Mouse (Mus musculus) A20 (cell line): Measurements from ENCODE around the gene Hist2h4.
"Not testable (repeated sequence)": the region's sequence is repeated elsewhere in the genome, so short reads cannot be mapped to it uniquely, and the experiment has no call there.

Experiments used
- DNase-seq: peaks from one replicate; pipeline ENCODE4 v3.0.0-alpha.2; 2011; ENCODE audit warnings: low read depth, low spot score

Gene Hist2h4

GRCm38 (mm10) chr3:96268776-96269378, 5.8 kb upstream of the Hist2h4 start:
- not testable (repeated sequence) for DNase-seq

DNA sequence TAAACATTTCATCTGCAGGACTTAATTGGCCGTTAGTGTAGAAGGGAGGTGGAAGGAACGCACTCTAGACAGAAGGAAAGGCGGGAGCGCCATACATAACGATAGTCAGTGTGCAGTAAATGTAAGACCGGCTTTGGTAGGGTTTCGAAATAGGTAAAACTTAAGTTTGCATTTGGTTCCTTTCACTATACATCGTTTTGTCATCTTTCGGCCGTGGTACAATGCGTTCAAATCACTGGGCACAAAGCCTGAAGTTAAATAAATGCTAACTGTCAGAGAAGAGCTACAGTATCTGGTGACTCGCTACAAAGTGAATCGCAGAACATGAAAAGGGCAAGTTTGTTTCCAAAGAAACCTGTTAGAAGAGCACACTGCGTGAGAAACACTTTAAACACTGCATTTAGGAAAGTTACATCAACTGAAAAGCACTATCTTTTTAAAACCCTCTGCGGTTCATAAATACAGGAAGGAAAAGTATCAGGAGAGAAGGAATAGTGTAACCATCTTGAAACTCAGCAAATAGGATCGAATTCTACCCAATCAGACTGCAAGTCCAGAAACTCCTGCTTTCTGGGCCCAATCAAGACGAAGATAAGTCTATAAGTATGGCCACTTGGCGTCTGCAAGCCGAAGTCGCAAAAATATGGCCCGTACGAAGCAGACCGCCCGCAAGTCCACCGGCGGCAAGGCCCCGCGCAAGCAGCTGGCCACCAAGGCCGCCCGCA, 5.1 kb upstream of the Hist2h4 start, which contains the start of gene Hist2h3b:
Gene Hist2h3b, plus strand, starts transcription at position 604 of the 725 bp plus-strand sequence.
- DNase-seq: peak; percentile 92

GRCm38 (mm10) chr3:96267541-96267940, 4.4 kb upstream of the Hist2h4 start:
- DNase-seq: peak; percentile 24

GRCm38 (mm10) chr3:96266132-96266710, 3.1 kb upstream of the Hist2h4 start:
- DNase-seq: peak; percentile 58

DNA sequence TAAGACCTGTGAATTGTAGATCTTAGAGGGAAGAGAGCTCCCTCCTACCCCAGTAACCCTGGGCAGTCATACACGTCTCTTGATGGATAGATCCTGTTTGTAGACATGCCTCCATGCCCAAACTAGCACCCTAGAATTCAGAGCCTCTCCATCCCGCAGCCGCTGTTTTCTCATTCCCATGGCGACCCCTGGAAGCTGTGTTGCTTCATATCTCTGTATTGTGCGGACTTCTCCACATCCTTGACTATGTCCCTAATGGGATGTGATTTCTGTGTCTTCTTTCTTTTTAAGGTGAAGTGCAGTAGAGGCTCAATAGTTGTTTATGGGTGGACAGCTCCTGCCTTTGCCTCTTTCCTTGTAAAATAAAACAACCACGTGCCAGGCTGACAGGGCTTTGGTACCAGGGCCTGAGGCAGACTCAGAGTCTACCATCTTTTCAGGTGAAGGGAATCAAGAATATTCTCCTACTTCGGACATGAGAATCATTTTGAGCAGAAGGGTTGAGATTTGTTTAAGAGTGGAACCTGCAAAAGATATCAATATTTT, 1.4 kb upstream of the Hist2h4 start:
- DNase-seq: no peak

- no peak for DNase-seq
Observed at GRCm38 (mm10) chr3:96263558-96264403, 670 bp upstream of the Hist2h4 start.

DNA sequence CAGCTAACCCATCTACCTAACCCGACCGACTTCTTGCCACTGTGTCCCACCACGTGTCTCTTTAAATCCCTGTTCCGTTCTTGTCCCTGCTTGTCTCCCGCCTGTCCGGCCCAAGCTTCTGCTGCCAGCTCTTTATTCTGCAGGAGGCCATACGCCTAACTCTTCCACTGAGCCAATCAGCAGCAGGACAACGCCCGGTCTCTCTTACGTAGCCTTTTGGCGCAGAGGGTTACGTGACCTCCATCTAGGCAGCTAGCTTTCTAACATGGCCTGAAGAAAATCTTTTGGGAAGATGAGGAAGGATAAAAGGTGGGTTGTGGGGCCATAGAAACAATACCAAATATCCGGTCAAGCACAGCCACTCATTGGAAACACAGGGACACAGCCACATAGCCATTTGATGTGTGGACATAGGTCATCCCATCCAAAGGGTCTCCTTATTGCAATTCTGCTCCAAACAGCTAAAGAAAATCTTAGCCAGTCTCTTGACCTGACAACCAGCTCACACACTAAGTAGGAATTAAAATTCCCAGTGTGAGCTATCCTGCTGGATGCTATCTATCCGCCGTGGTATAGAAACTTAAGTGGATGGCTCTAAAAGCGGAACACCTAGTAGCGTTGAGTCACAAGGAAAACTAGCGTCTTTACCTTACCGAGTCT, 765 bp downstream of the Hist2h4 start:
- DNase-seq: peak; percentile 81

GRCm38 (mm10) chr3:96261623-96262022, 1.5 kb downstream of the Hist2h4 start:
- DNase-seq: peak; percentile 53

- DNase-seq: no peak
Observed at GRCm38 (mm10) chr3:96260220-96260619, 2.9 kb downstream of the Hist2h4 start.

DNA sequence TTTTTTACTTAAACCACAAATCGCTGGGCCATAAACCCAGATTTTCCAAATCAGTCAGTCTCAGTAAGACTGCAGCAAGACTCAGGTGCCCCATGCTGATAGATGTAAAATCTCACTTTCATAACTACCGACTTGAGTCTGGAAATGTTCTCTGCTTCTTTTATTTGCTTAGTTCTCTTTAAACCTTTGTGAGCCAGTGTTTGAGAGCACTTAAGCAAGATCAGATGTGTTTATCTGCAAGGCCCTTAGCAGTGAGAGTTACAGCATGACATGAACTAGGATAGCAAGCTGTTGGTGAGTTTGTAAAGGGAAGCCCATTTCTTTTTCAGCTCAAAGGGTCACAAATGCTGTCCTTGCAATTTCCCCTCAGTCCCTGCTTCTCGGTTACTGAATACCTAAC, 5.9 kb downstream of the Hist2h4 start:
- no peak for DNase-seq

GRCm38 (mm10) chr3:96255926-96256593, 7.1 kb downstream of the Hist2h4 start:
- no peak for DNase-seq

DNA sequence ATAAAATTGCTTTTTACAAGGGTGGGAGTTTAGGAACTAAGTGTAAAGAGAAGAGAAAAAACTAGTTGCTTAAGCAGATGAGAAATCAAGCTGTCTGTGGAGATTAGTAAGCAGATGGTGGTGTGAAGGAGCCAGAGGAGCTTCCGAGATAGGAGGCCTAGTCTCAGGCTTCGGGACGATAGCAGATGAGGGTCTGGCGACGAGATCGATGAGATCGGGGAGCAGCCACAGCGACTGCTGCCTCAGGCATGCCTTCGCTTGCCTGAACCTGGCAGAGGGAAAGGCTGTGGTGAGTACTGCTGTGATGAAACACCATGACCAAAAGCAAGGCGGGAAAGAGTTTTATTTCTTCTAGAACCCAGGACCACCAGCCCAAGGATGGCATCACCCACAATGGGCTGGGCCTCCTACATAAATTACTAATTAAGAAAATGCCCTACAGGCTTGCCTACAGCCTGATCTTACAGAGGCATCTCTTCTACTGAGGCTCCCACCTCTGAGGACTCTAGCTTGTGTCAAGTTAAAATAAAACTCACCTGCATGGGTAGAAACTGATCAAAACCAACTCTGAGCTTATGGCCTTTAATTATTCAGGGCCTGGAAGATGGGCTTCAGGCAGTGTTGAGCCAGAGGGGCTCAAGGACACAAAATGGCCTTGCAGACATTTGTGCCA, 8.3 kb downstream of the Hist2h4 start:
- DNase-seq: no peak

DNA sequence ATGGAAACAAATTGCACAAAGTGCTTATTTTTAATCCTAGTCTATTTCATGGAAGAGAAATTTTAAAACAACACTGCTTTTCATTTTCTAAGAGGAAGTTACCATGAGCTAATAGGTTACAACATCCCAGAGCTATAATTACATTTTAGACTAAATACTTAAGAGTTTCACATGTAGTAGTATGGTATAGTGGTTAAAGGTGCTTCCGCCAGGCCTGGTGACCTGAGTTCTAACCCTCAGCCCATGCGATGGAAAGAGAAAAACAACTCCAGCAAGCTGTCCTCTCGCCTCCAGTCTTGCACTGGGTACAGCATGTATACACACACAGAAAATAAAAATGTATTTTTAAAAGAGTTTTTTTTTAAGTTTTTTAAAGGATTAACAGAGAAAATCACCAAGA, 11.3 kb downstream of the Hist2h4 start:
- no peak for DNase-seq

- DNase-seq: peak; percentile 26
Observed at GRCm38 (mm10) chr3:96250890-96251289, 12.2 kb downstream of the Hist2h4 start.

- DNase-seq: no peak
Observed at GRCm38 (mm10) chr3:96249034-96249345, 14.1 kb downstream of the Hist2h4 start.

GRCm38 (mm10) chr3:96248141-96249033, 14.7 kb downstream of the Hist2h4 start:
- DNase-seq: peak; percentile 32

DNA sequence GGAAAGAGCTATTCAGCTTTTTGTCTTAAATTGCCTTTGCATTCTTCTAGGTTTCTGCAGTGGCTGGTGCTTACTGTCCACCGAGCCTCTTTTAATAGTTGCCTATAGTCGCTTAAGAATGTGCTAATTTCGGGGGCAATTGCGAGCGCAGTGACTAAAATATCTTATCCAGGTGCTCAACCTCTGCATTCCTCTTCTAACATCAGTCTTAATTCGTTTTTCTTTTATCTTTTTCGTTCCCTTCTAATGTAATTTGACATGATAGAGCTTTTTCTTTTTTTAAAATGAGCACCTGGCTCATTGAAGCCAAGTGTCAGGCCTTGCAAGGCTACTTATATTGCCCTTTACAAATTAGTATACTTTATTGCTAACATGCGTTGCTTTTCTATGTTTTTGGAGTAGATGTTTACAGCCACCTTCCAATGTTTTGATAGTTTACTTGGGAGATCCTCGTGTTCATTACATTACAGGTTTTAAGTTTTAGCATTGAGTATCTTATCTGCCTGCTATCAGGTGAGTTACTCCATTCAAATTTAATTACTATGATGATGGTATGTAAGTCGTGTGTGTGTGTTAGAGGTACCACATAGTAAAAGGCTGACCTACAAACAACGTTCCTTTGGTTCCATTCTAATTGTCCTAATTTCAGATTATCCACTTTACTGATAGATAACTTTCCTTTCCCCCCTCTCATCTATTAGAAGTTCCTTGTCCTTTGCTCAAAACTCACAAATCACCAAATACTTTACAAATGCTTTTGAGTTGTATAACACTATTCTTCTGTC, 15.6 kb downstream of the Hist2h4 start:
- peak; percentile 65 for DNase-seq

DNA sequence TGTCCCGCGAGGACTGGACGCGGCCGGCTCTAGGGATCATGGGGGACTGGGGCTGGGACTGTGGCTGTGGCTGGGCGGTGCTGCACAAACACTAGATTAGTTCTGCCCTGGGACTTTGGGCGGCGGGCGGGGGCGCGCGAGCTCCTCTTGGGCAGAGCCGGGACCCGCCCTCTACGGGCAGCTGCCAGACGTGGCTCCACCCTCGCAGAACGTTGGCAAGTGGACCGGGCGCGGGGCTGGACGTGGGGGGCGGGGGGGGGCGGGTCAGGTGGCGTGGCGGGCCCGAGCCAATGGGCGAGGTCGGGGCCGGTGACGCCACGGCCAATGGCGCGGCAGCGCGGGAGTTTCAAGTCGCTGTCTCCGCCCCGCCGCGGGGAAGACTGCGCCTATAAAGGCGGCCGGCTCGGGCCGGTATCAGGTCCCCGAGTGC, 16.7 kb downstream of the Hist2h4 start, which contains the start of gene Hist2h3c1:
Gene Hist2h3c1, plus strand, starts transcription at position 259 of the 430 bp plus-strand sequence.
- not testable (repeated sequence) for DNase-seq
